Mouse (Mus musculus): ENCODE results near the gene Atf7. TPM values are rescaled to one million over a fixed set of nuclear protein-coding genes. Genes with fewer than 3 reads are reported as not detected.

The Atf7 gene
- polyA plus RNA-seq, 1 experiment = 84.6 TPM

- peak overlapping the region; percentile 68 for H3K27ac ChIP-seq (ENCODE audit: insufficient read depth, low read depth, low read length)
- no peaks in the 10 kb centered on the region for H3K36me3 ChIP-seq (ENCODE audit: control insufficient read depth, insufficient read depth, low read length)
- TF ChIP-seq CTCF (conservative IDR thresholded peaks at IDR 0.05; ENCODE audit: insufficient read depth, insufficient read length, low read depth, low read length) (no peak), POLR2A (IDR thresholded peaks at IDR 0.05; ENCODE audit: low read depth, low read length) (peak; percentile 83)
- under 1% methylated on average over 10 of the region's 10 CpGs for WGBS
- peak overlapping the region; percentile 52 for H3K4me3 ChIP-seq (ENCODE audit: insufficient read depth, low read depth, low read length)
- peaks cover 3% of the 10 kb centered on the region; the same call in 1 of the 2 replicates for H3K4me1 ChIP-seq (ENCODE audit: control insufficient read depth, insufficient read depth, low read length)
- no peak for DNase-seq
- no peaks in the 10 kb centered on the region for H3K27me3 ChIP-seq (replicated peaks; ENCODE audit: control insufficient read depth, insufficient read depth, low read length)
Measured at GRCm38 (mm10) chr15:102517631-102517975, 107.7 kb downstream of the Atf7 start.

- no peaks in the 10 kb centered on the region for H3K27me3 ChIP-seq (replicated peaks; ENCODE audit: control insufficient read depth, insufficient read depth, low read length)
- under 1% methylated on average over 41 of the region's 43 CpGs for WGBS
- peak; percentile 71 for DNase-seq
- TF ChIP-seq CTCF (conservative IDR thresholded peaks at IDR 0.05; ENCODE audit: insufficient read depth, insufficient read length, low read depth, low read length) = no peak
- TF ChIP-seq POLR2A (IDR thresholded peaks at IDR 0.05; ENCODE audit: low read depth, low read length) = no peak
- peak within 1 kb of the TSS; percentile 65 for H3K4me3 ChIP-seq (ENCODE audit: insufficient read depth, low read depth, low read length)
- H3K27ac ChIP-seq (ENCODE audit: insufficient read depth, low read depth, low read length) = peak within 1 kb of the TSS; percentile 68
- H3K36me3 ChIP-seq (ENCODE audit: control insufficient read depth, insufficient read depth, low read length) = no peaks in the 10 kb centered on the region
- H3K4me1 ChIP-seq (ENCODE audit: control insufficient read depth, insufficient read depth, low read length) = peaks cover 3% of the 10 kb centered on the region; the same call in 1 of the 2 replicates
Measured at GRCm38 (mm10) chr15:102516728-102517404, 108.4 kb downstream of the Atf7 start, which contains the start of gene Map3k12. Gene Map3k12, minus strand, starts transcription at chr15:102517064.

DNA sequence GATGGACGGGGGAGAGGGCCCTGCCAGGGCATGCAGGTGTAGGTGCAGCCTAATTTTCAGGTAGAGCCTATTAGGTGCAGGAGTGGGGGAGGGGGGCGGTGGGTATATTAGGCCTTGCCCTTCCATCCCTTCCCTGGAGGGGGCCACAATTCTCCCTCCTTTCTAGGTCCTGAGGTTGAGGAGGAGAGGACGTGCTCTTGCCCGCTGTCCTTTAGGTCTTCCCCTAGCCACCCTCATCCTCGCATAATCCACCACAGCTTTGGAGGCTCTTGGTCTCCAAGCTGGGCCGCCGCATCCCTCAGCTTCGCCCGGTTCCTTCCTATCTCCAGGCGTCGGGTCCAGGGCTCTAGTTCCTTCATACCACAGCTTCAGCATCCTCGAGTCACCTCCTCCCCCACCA is 109.0 kb downstream of the Atf7 start:
- WGBS = 4% methylated on average over 12 of the region's 12 CpGs
- TF ChIP-seq POLR2A (IDR thresholded peaks at IDR 0.05; ENCODE audit: low read depth, low read length) (no peak), CTCF (conservative IDR thresholded peaks at IDR 0.05; ENCODE audit: insufficient read depth, insufficient read length, low read depth, low read length) (no peak)
- DNase-seq = no peak
- Histone ChIP-seq H3K36me3 (ENCODE audit: control insufficient read depth, insufficient read depth, low read length) (no peaks in the 10 kb centered on the region), H3K27ac (ENCODE audit: insufficient read depth, low read depth, low read length) (no peak overlapping the region), H3K27me3 (replicated peaks; ENCODE audit: control insufficient read depth, insufficient read depth, low read length) (no peaks in the 10 kb centered on the region), H3K4me1 (ENCODE audit: control insufficient read depth, insufficient read depth, low read length) (peaks cover 3% of the 10 kb centered on the region; the same call in 1 of the 2 replicates), H3K4me3 (ENCODE audit: insufficient read depth, low read depth, low read length) (peak overlapping the region; percentile 65)

GRCm38 (mm10) chr15:102515791-102516190 is 109.5 kb downstream of the Atf7 start:
- no peak for TF ChIP-seq POLR2A (IDR thresholded peaks at IDR 0.05; ENCODE audit: low read depth, low read length)
- TF ChIP-seq CTCF (conservative IDR thresholded peaks at IDR 0.05; ENCODE audit: insufficient read depth, insufficient read length, low read depth, low read length) = no peak
- H3K36me3 ChIP-seq (ENCODE audit: control insufficient read depth, insufficient read depth, low read length) = no peaks in the 10 kb centered on the region
- H3K27ac ChIP-seq (ENCODE audit: insufficient read depth, low read depth, low read length) = no peak overlapping the region
- WGBS = 58% methylated on average over 4 of the region's 4 CpGs
- DNase-seq = no peak
- H3K27me3 ChIP-seq (replicated peaks; ENCODE audit: control insufficient read depth, insufficient read depth, low read length) = no peaks in the 10 kb centered on the region
- no peak overlapping the region for H3K4me3 ChIP-seq (ENCODE audit: insufficient read depth, low read depth, low read length)
- peaks cover 5% of the 10 kb centered on the region; the same call in 1 of the 2 replicates for H3K4me1 ChIP-seq (ENCODE audit: control insufficient read depth, insufficient read depth, low read length)

DNA sequence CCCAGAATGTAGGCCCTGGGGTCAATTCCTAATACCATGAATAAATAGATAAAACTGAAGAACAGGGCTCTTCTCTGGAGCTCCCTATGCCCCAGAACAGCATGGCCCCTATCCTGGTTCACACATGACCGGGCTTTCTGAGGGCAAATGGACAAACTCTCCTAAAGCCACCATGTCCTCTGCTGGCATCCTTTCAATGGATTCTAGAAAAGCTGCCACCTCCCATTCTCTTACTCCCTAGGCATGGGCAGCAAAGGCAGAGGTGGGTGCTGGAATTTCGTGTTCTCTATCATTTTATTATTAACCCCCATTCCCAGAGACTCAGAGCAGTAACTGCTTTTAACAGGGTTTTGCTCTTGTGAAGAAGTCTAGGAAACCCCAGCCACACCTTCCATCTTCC is 110.0 kb downstream of the Atf7 start:
- TF ChIP-seq CTCF (conservative IDR thresholded peaks at IDR 0.05; ENCODE audit: insufficient read depth, insufficient read length, low read depth, low read length) (no peak), POLR2A (IDR thresholded peaks at IDR 0.05; ENCODE audit: low read depth, low read length) (no peak)
- no peak overlapping the region for H3K27ac ChIP-seq (ENCODE audit: insufficient read depth, low read depth, low read length)
- H3K4me1 ChIP-seq (ENCODE audit: control insufficient read depth, insufficient read depth, low read length) = peaks cover 6% of the 10 kb centered on the region; the same call in 1 of the 2 replicates
- no peak for DNase-seq
- H3K36me3 ChIP-seq (ENCODE audit: control insufficient read depth, insufficient read depth, low read length) = no peaks in the 10 kb centered on the region
- WGBS = 82% methylated on average over 2 of the region's 2 CpGs
- H3K27me3 ChIP-seq (replicated peaks; ENCODE audit: control insufficient read depth, insufficient read depth, low read length) = no peaks in the 10 kb centered on the region
- no peak overlapping the region for H3K4me3 ChIP-seq (ENCODE audit: insufficient read depth, low read depth, low read length)

DNA sequence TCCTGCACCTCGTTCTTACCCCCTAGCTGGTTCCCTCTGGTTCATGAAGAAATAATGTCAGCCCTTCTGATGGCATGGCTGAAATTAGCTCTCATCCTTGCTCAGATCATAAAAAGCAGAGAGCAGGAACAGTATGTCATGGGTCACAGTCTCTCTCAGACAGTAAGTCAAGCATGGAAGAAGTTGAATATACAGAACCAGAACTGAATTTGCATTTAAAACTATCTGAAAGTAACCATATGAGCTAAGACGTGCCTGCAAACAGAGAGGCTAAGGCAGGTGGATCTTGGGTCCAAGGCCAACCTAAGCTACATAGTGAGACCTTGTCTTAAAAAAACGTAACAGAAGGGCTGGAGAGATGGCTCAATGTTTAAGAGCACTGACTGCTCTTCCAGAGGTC is 112.3 kb downstream of the Atf7 start:
- no peak overlapping the region for H3K27ac ChIP-seq (ENCODE audit: insufficient read depth, low read depth, low read length)
- no peak overlapping the region for H3K4me3 ChIP-seq (ENCODE audit: insufficient read depth, low read depth, low read length)
- H3K27me3 ChIP-seq (replicated peaks; ENCODE audit: control insufficient read depth, insufficient read depth, low read length) = no peaks in the 10 kb centered on the region
- H3K36me3 ChIP-seq (ENCODE audit: control insufficient read depth, insufficient read depth, low read length) = no peaks in the 10 kb centered on the region
- 78% methylated on average over 3 of the region's 3 CpGs for WGBS
- no peak for TF ChIP-seq CTCF (conservative IDR thresholded peaks at IDR 0.05; ENCODE audit: insufficient read depth, insufficient read length, low read depth, low read length)
- TF ChIP-seq POLR2A (IDR thresholded peaks at IDR 0.05; ENCODE audit: low read depth, low read length) = no peak
- DNase-seq = no peak
- H3K4me1 ChIP-seq (ENCODE audit: control insufficient read depth, insufficient read depth, low read length) = peaks cover 3% of the 10 kb centered on the region; the same call in 1 of the 2 replicates

DNA sequence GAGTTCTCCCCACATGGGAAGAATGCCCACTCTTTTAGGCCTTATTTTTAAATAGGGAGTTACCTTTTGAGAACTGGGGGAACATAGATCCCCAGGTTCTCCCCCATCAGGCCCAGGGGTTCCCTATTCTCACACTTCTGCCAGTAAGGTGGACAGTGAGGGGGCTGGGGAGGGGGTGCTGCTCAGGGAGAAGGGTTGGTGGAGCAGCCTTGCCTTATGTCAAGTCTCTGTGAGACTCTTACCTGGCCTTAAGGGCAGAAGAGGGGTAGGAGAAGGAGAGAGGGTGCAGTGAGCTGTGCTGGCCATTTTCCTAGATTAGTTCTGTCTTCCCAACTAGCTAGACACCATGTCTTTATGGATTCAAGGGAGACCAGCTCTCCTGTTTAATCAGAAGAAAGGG is 112.8 kb downstream of the Atf7 start:
- H3K4me3 ChIP-seq (ENCODE audit: insufficient read depth, low read depth, low read length) = no peak overlapping the region
- no peaks in the 10 kb centered on the region for H3K36me3 ChIP-seq (ENCODE audit: control insufficient read depth, insufficient read depth, low read length)
- DNase-seq = no peak
- no peak for TF ChIP-seq CTCF (conservative IDR thresholded peaks at IDR 0.05; ENCODE audit: insufficient read depth, insufficient read length, low read depth, low read length)
- no peak overlapping the region for H3K27ac ChIP-seq (ENCODE audit: insufficient read depth, low read depth, low read length)
- H3K27me3 ChIP-seq (replicated peaks; ENCODE audit: control insufficient read depth, insufficient read depth, low read length) = no peaks in the 10 kb centered on the region
- peaks cover 3% of the 10 kb centered on the region; the same call in 1 of the 2 replicates for H3K4me1 ChIP-seq (ENCODE audit: control insufficient read depth, insufficient read depth, low read length)

Measured in kidney, adult 2 months (tissue).